Mouse (Mus musculus): ENCODE results near the gene Tex50.

Gene Tex50

GRCm38 (mm10) chr1:161122661-161123418 is 36.3 kb downstream of the Tex50 start:
- no peak for DNase-seq (ENCODE audit: low read depth, low spot score)

GRCm38 (mm10) chr1:161114591-161114990 is 44.5 kb downstream of the Tex50 start:
- DNase-seq (ENCODE audit: low read depth, low spot score): no peak

GRCm38 (mm10) chr1:161109216-161109615 is 49.9 kb downstream of the Tex50 start:
- no peak for DNase-seq (ENCODE audit: low read depth, low spot score)

Data from retina, adult 2 months (tissue).